In genomic region chr2:27381698-27382097, GRCm38 (mm10) we compare ENCODE assay signal across 9 mouse cellular contexts. TPM values are rescaled to one million over a fixed set of nuclear protein-coding genes. Genes with fewer than 3 reads are reported as not detected.
DNase-seq lines count a peak whose midpoint lies in the region; ATAC-seq lines count a peak whose summit lies in the region.
"Had no signal": no experiment of that assay in that cellular context is flagged by ENCODE, and none has a peak within 500 bp of the region (broad histone marks: within the 10 kb centered on the region; RNA-seq: fewer than 3 reads in every experiment).

No protein-coding gene starts in this region.

- H3K4me3 ChIP-seq in embryonic facial prominence, embryonic 10.5 days = no peak overlapping the region
- H3K4me3 ChIP-seq: midbrain, embryonic 13.5 days had no signal

- no peaks in the 10 kb centered on the region for H3K9me3 ChIP-seq in embryonic facial prominence, embryonic 10.5 days
- H3K9me3 ChIP-seq: midbrain, embryonic 13.5 days had no signal

- H3K36me3 ChIP-seq in embryonic facial prominence, embryonic 10.5 days (replicated peaks) = peaks cover 31% of the 10 kb centered on the region

- H3K4me1 ChIP-seq in embryonic facial prominence, embryonic 10.5 days = peaks cover 58% of the 10 kb centered on the region

- intact Hi-C loops in heart, postnatal 10 days (cut with DNase I) = no loop called here

- WGBS in embryonic facial prominence, embryonic 10.5 days = 79% methylated on average over 4 of the region's 4 CpGs

- H3K27ac ChIP-seq in embryonic facial prominence, embryonic 10.5 days (replicated peaks) = 0 out of 2 replicates have a peak overlapping the region, but pooled peaks have one; percentile 36

- peak; percentile 75 for DNase-seq in kidney, postnatal 10 days
- no peak for DNase-seq in kidney, adult 18-20 months
- no peak for DNase-seq in embryonic facial prominence, embryonic 10.5 days (ENCODE audit: low spot score)
- peak; percentile 70 to 73 for DNase-seq in heart, postnatal 10 days
- DNase-seq in lung, postnatal 10 days = peak; percentile 67
- no peak for DNase-seq in frontal cortex, adult 2 months (ENCODE audit: extremely low spot score in 1 of 2, low spot score in 1 of 2)
- DNase-seq in B cell, adult 2 months = no peak

- H3K27me3 ChIP-seq in embryonic facial prominence, embryonic 10.5 days (replicated peaks; ENCODE audit: low read depth, poor library complexity, severe bottlenecking) = no peaks in the 10 kb centered on the region
- H3K27me3 ChIP-seq: midbrain, embryonic 13.5 days had no signal

- ATAC-seq in cerebellum, adult (ENCODE audit: insufficient number of reproducible peaks, low FRiP score, low TSS enrichment) = no peak
- ATAC-seq: midbrain, embryonic 13.5 days had no signal

RNA-seq across cellular contexts. Expression of gene Vav2, which starts 45.1 kb away (rescaled TPM):
- polyA plus RNA-seq in embryonic facial prominence, embryonic 10.5 days (2016; fragmentation: Nextera tagmentation; extraction: Ambion mirVana) = 10.3 and 11.3 TPM in 2 replicates
- 10 to 100 TPM; 13.1 to 14.4 TPM for total RNA-seq in heart, postnatal 10 days (2021)
- polyA plus RNA-seq in frontal cortex, adult 2 months (2012; rRNA removed) = 18.7 and 19.2 TPM in 2 replicates

Comparison
In these comparisons a context has a peak if more than half of its experiments do, and no peak if none do; other contexts are left out.
1. DNase-seq: peak in kidney, postnatal 10 days (single experiment), heart, postnatal 10 days (2 of 2) and lung, postnatal 10 days (single experiment); none in kidney, adult 18-20 months (single experiment), embryonic facial prominence, embryonic 10.5 days (single experiment), frontal cortex, adult 2 months (0 of 2) and B cell, adult 2 months (0 of 2).